Comparison of ENCODE assay signal across 8 mouse cellular contexts in the genomic region with DNA sequence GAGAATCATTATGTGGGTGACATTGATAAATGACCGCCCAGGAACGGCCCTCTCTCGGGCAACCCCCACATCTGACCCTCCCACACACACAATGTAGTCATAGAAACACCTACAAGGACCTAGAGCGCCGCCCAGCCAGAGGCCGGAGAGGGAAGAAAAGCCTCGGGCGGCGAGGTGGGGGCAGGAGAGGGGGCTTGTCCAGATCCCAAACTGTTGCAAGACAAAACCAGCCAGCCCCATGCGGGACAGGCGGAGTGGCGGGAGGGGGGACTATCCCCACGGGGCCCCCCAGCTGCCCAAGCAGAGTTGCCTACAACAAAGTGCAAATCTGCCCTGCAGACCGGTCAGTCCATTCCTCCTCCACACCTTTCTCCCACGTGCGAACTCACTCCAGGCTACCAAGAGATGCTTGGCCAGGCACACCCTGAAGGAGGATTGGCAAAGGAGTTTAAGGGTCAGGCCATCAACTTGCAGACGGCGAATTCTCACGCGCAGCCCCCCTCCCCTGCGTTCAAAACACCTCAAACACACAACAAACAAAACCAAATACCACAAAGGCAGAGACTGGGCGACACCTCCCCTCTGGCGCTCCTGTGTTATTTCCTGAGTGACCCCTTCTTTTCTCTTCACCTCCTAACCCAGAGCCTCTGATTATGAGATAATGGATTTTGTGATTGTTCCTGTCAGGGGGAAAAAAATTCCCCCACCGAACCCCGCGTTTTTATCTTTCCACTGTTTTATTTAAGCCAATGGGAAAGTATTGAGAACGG.
DNase-seq lines count a peak whose midpoint lies in the region; ATAC-seq and TF ChIP-seq lines count a peak whose summit lies in the region.

No protein-coding gene starts in this region.

- H3K9me3 ChIP-seq in lung, postnatal 0 days (ENCODE audit: low read length): no peaks in the 10 kb centered on the region
- H3K9me3 ChIP-seq in hindbrain, embryonic 13.5 days: no peaks in the 10 kb centered on the region
- no peaks in the 10 kb centered on the region for H3K9me3 ChIP-seq in limb, embryonic 15.5 days
- no peaks in the 10 kb centered on the region for H3K9me3 ChIP-seq in stomach, embryonic 15.5 days

- peaks cover 29% of the 10 kb centered on the region; the same call in 1 of the 2 replicates for H3K27me3 ChIP-seq in lung, postnatal 0 days (replicated peaks; ENCODE audit: insufficient read depth, low read length)
- H3K27me3 ChIP-seq in hindbrain, embryonic 13.5 days: peaks cover 12% of the 10 kb centered on the region; the same call in 1 of the 2 replicates
- peaks cover 65% of the 10 kb centered on the region for H3K27me3 ChIP-seq in limb, embryonic 15.5 days
- no peaks in the 10 kb centered on the region for H3K27me3 ChIP-seq in stomach, embryonic 15.5 days (replicated peaks)

- peak; percentile 28; the same call in 1 of the 2 replicates for ATAC-seq in lung, postnatal 0 days
- ATAC-seq in hindbrain, embryonic 13.5 days (ENCODE audit: low FRiP score): peak; percentile 83
- no peak for ATAC-seq in limb, embryonic 15.5 days (ENCODE audit: insufficient number of reproducible peaks, low FRiP score, low TSS enrichment, low read depth)
- ATAC-seq in stomach, embryonic 15.5 days (ENCODE audit: insufficient read depth, low FRiP score, low read depth): peak; percentile 56
- no peak for ATAC-seq in erythroid progenitor cell, adult 5-6 weeks (replicated peaks; ENCODE audit: low FRiP score, poor library complexity, severe bottlenecking)

- peak overlapping the region; percentile 27; the same call in 1 of the 2 replicates for H3K4me3 ChIP-seq in lung, postnatal 0 days (ENCODE audit: low read depth, low read length)
- peak overlapping the region; percentile 26 for H3K4me3 ChIP-seq in hindbrain, embryonic 13.5 days
- peak overlapping the region; percentile 17 for H3K4me3 ChIP-seq in limb, embryonic 15.5 days
- H3K4me3 ChIP-seq in stomach, embryonic 15.5 days (replicated peaks): peak overlapping the region; percentile 31

- no peak for TF ChIP-seq EP300 in lung, postnatal 0 days (IDR thresholded peaks at IDR 0.05)

- no peaks in the 10 kb centered on the region for H3K4me1 ChIP-seq in lung, postnatal 0 days (ENCODE audit: insufficient read depth, low read depth, low read length)
- peaks cover 56% of the 10 kb centered on the region for H3K4me1 ChIP-seq in hindbrain, embryonic 13.5 days (replicated peaks)
- H3K4me1 ChIP-seq in limb, embryonic 15.5 days: peaks cover 28% of the 10 kb centered on the region
- peaks cover 30% of the 10 kb centered on the region for H3K4me1 ChIP-seq in stomach, embryonic 15.5 days

- WGBS in lung, postnatal 0 days: 5% methylated on average over 27 of the region's 27 CpGs
- WGBS in hindbrain, embryonic 13.5 days: under 1% methylated on average over 27 of the region's 27 CpGs
- WGBS in limb, embryonic 15.5 days: 3% methylated on average over 27 of the region's 27 CpGs
- WGBS in stomach, embryonic 15.5 days: 15% methylated on average over 27 of the region's 27 CpGs

- no peaks in the 10 kb centered on the region for H3K36me3 ChIP-seq in lung, postnatal 0 days (ENCODE audit: insufficient read depth, low read length)
- H3K36me3 ChIP-seq in hindbrain, embryonic 13.5 days: peaks cover 4% of the 10 kb centered on the region; the same call in 1 of the 2 replicates
- no peaks in the 10 kb centered on the region for H3K36me3 ChIP-seq in limb, embryonic 15.5 days
- H3K36me3 ChIP-seq in stomach, embryonic 15.5 days: 0 out of 2 replicates have a peak, but pooled peaks cover 2% of the 10 kb centered on the region

- no peak overlapping the region for H3K27ac ChIP-seq in lung, postnatal 0 days (ENCODE audit: low read length)
- peak overlapping the region; percentile 96 for H3K27ac ChIP-seq in hindbrain, embryonic 13.5 days
- no peak overlapping the region for H3K27ac ChIP-seq in limb, embryonic 15.5 days
- H3K27ac ChIP-seq in stomach, embryonic 15.5 days: peak overlapping the region; percentile 59; the same call in 1 of the 2 replicates

- peak overlapping the region; percentile 56 for H3K4me2 ChIP-seq in lung, postnatal 0 days (replicated peaks; ENCODE audit: low read depth, low read length)
- peak overlapping the region; percentile 51 for H3K4me2 ChIP-seq in hindbrain, embryonic 13.5 days
- peak overlapping the region; percentile 37 for H3K4me2 ChIP-seq in limb, embryonic 15.5 days
- H3K4me2 ChIP-seq in stomach, embryonic 15.5 days: peak overlapping the region; percentile 68

- no peak for TF ChIP-seq CTCF in lung, postnatal 0 days (IDR thresholded peaks at IDR 0.05)

- no peak overlapping the region for H3K9ac ChIP-seq in lung, postnatal 0 days (replicated peaks; ENCODE audit: low read depth)
- H3K9ac ChIP-seq in hindbrain, embryonic 13.5 days: peak overlapping the region; percentile 66
- no peak overlapping the region for H3K9ac ChIP-seq in limb, embryonic 15.5 days
- no peak overlapping the region for H3K9ac ChIP-seq in stomach, embryonic 15.5 days

- DNase-seq in lung, postnatal 0 days (ENCODE audit: low spot score): peak; percentile 33
- DNase-seq in lung, postnatal 14 days: no peak
- peak; percentile 91 for DNase-seq in embryo, embryonic 11 days
- DNase-seq in spleen, postnatal 36 days (ENCODE audit: low spot score in 2 of 2): no peak

Comparison
In these comparisons a context has a peak if more than half of its experiments do, and no peak if none do; other contexts are left out.
1. DNase-seq: peak in lung, postnatal 0 days (single experiment) and embryo, embryonic 11 days (single experiment); none in lung, postnatal 14 days (single experiment) and spleen, postnatal 36 days (0 of 2).
2. ATAC-seq: peak in lung, postnatal 0 days (single experiment), hindbrain, embryonic 13.5 days (single experiment) and stomach, embryonic 15.5 days (single experiment); none in limb, embryonic 15.5 days (single experiment) and erythroid progenitor cell, adult 5-6 weeks (single experiment).
3. H3K27ac ChIP-seq: peak in hindbrain, embryonic 13.5 days (single experiment) and stomach, embryonic 15.5 days (single experiment); none in lung, postnatal 0 days (single experiment) and limb, embryonic 15.5 days (single experiment).
4. Peak in every context shown above with its lines, with median percentiles within 50 percentile points of each other: H3K4me2 ChIP-seq and H3K4me3 ChIP-seq.